Comparison of ENCODE assay signal across 8 mouse cellular contexts in the genomic region with DNA sequence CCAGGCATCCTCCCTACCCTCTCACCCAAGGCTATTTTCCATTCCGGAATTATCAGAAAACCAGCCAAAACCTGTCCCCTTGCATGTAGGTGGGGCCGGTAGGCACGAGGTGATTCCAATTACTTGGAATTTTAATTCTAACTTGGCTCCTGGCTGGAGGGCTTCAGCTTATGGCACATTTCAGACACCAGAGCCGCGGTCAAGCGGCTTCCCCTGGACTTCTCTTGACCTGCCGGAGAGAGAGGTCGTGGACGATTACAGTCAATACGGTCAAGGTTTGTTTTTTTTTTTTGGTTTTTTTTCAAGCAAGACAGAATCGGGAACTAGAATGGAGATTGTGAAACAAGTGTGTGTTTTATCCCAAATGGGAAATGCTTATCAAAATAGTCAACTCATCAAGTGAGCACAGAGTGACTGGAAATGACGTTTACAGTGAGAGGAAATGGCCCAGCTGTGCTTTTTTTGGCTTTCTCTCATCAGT. TPM values are rescaled to one million over a fixed set of nuclear protein-coding genes. Genes with fewer than 3 reads are reported as not detected.
A peak's percentile ranks its signal among the peaks of the same experiment; 100 is the strongest.
DNase-seq lines count a peak whose midpoint lies in the region; ATAC-seq lines count a peak whose summit lies in the region.

No protein-coding gene starts in this region.

- ATAC-seq in heart, embryonic 16.5 days (replicated peaks; ENCODE audit: extremely low read depth, insufficient read depth, low FRiP score): no peak
- no peak for ATAC-seq in midbrain, embryonic 14.5 days (ENCODE audit: low FRiP score, low TSS enrichment)

- H3K4me3 ChIP-seq in heart, embryonic 16.5 days (ENCODE audit: low read length): no peak overlapping the region
- no peak overlapping the region for H3K4me3 ChIP-seq in midbrain, embryonic 14.5 days (replicated peaks; ENCODE audit: low read depth, low read length)

- H3K9ac ChIP-seq in heart, embryonic 16.5 days (ENCODE audit: low read length): no peak overlapping the region
- no peak overlapping the region for H3K9ac ChIP-seq in midbrain, embryonic 14.5 days (replicated peaks; ENCODE audit: low read length)

- 68% methylated on average over 12 of the region's 12 CpGs for WGBS in heart, embryonic 16.5 days
- WGBS in midbrain, embryonic 14.5 days: 82% methylated on average over 12 of the region's 12 CpGs

- peak overlapping the region; percentile 9 for H3K4me2 ChIP-seq in heart, embryonic 16.5 days (ENCODE audit: low read depth, low read length)
- no peak overlapping the region for H3K4me2 ChIP-seq in midbrain, embryonic 14.5 days (ENCODE audit: low read length)

- H3K36me3 ChIP-seq in heart, embryonic 16.5 days (ENCODE audit: control insufficient read depth, insufficient read depth): peaks cover 49% of the 10 kb centered on the region
- H3K36me3 ChIP-seq in midbrain, embryonic 14.5 days (ENCODE audit: control insufficient read depth, insufficient read depth, low read length): peaks cover 55% of the 10 kb centered on the region

- peak overlapping the region; percentile 56 for H3K27ac ChIP-seq in heart, embryonic 16.5 days (ENCODE audit: low read length)
- no peak overlapping the region for H3K27ac ChIP-seq in midbrain, embryonic 14.5 days (replicated peaks; ENCODE audit: low read depth, low read length)

- DNase-seq in cerebellum, adult 9-11 months: peak; percentile 9
- no peak for DNase-seq in cerebellum, adult 11 months
- DNase-seq in left cerebral cortex, adult 8-10 months (ENCODE audit: low spot score in 2 of 2): peak; percentile 31 to 41
- no peak for DNase-seq in left cerebral cortex, adult 11 months (ENCODE audit: low spot score)
- DNase-seq in T-cell, adult 2 months (ENCODE audit: low spot score): peak; percentile 0
- DNase-seq in retina, embryonic 14.5 days (ENCODE audit: low spot score): peak; percentile 50
- no peak for DNase-seq in midbrain, embryonic 14.5 days

- H3K27me3 ChIP-seq in heart, embryonic 16.5 days (ENCODE audit: control insufficient read depth, insufficient read depth, low read length): no peaks in the 10 kb centered on the region
- H3K27me3 ChIP-seq in midbrain, embryonic 14.5 days (ENCODE audit: control insufficient read depth, insufficient read depth, low read length): no peaks in the 10 kb centered on the region

- H3K9me3 ChIP-seq in heart, embryonic 16.5 days (replicated peaks; ENCODE audit: control insufficient read depth, low read length): peaks cover 35% of the 10 kb centered on the region
- H3K9me3 ChIP-seq in midbrain, embryonic 14.5 days (ENCODE audit: control insufficient read depth, low read length): peaks cover 35% of the 10 kb centered on the region

- peaks cover 10% of the 10 kb centered on the region; the same call in 1 of the 2 replicates for H3K4me1 ChIP-seq in heart, embryonic 16.5 days (ENCODE audit: control insufficient read depth, insufficient read depth, low read length)
- 0 out of 2 replicates have a peak, but pooled peaks cover 5% of the 10 kb centered on the region for H3K4me1 ChIP-seq in midbrain, embryonic 14.5 days (ENCODE audit: control insufficient read depth, insufficient read depth, low read length)

RNA-seq across cellular contexts. Expression of a gene that starts 28.6 kb away (rescaled TPM):
- total RNA-seq in left cerebral cortex, adult 8-10 months (2022): 100 to 1,000 TPM in 2 of 4 experiments, 10 to 100 TPM in 2; 64.2 to 131 (median 96.7) TPM
- 84.5 and 136 TPM in 2 replicates for polyA plus RNA-seq in heart, embryonic 16.5 days (2015; fragmentation: Nextera tagmentation; extraction: Ambion mirVana)
- 126 and 339 TPM in 2 replicates for polyA plus RNA-seq in midbrain, embryonic 14.5 days (2014; fragmentation: Nextera tagmentation; extraction: Ambion mirVana)

Comparison
In these comparisons a context has a peak if more than half of its experiments do, and no peak if none do; other contexts are left out.
1. DNase-seq: peak in cerebellum, adult 9-11 months (single experiment), left cerebral cortex, adult 8-10 months (2 of 2), T-cell, adult 2 months (single experiment) and retina, embryonic 14.5 days (single experiment); none in cerebellum, adult 11 months (single experiment), left cerebral cortex, adult 11 months (single experiment) and midbrain, embryonic 14.5 days (single experiment).